Mouse (Mus musculus): ENCODE results near the gene Lypd6.

Lypd6 gene

GRCm38 (mm10) chr2:50066246-50066967, at the start of gene Lypd6:
Lypd6 (plus strand) TSS chr2:50066429.
- DNase-seq (ENCODE audit: low spot score in 2 of 2), result no peak

GRCm38 (mm10) chr2:50019477-50019876, 46.8 kb upstream of the Lypd6 start:
- DNase-seq (ENCODE audit: low spot score in 2 of 2), result no peak

DNA sequence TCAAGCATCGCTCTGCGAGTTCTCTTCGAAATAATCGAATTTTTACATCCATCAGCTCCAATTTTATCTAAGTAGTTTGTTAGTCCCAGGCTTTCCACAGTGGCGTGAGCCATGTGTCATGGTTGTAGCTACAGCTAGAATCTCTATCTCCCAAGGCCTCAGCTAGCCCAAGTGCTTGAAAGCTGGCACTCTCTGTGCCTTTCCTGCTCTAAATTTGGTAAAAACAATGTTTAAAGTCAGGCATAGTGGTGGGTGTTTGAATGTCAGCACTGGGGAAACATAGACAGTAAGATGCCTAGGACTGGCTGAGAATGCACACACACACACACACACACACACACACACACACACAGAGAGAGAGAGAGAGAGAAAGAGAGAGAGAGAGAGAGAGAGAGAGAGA, 40.7 kb upstream of the Lypd6 start:
- DNase-seq (ENCODE audit: low spot score in 2 of 2), result no peak

- no peak for DNase-seq (ENCODE audit: low spot score in 2 of 2)
These were observed 37.3 kb upstream of the Lypd6 start for GRCm38 (mm10) chr2:50028930-50029329.

- DNase-seq (ENCODE audit: low spot score in 2 of 2), result no peak
These were observed 21.9 kb upstream of the Lypd6 start for GRCm38 (mm10) chr2:50044170-50044870.

DNA sequence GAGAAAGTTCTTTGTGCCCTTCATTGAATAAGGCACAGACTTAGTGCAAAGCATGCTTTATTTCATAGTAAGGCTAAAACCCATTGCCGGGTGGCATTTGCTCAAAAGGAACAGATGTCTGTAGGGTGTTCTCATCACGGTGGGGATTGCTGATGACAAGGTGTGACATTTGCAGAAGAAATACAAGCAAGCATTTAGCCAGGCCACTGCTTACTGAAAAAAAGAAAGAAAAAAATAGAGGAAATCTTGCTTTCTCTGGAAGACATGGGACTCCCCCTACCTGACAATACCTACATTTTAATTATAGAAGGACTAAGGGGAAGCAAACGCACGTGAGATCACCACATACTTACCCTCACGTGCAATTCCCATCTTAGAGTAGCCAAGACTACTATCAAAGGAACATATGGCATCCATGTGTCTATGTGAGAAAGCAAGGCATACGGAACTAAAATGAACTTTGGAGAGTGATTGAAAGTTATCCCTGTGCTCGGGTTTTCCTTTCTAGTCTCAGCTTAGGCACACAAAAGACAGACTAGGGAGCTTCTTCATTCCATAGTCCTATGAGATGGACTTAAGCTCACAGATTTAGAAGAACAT, 21.3 kb upstream of the Lypd6 start:
- DNase-seq (ENCODE audit: low spot score in 2 of 2), result no peak

- DNase-seq (ENCODE audit: low spot score in 2 of 2), result no peak
These were observed 20.4 kb upstream of the Lypd6 start for GRCm38 (mm10) chr2:50045841-50046240.

DNA sequence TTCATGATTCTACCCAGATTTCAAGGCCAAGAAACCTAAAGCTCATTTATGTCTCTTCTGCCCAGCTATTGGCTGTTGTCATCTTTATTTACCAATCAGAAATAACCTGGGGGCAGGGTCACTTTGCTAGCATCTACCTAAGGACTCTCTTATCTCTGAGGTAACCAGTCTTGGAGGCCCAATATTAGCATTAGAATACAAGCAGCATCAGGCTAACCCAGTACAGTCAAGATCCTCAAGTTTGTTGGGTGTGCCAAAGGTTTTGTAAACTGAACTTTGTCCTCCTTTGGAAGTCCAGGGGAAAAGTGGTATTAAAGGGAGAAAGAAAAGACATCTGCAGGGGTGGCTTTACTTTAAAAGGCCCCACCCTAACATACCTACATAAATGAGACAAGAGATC, 17.8 kb upstream of the Lypd6 start:
- DNase-seq (ENCODE audit: low spot score in 2 of 2), result no peak

GRCm38 (mm10) chr2:50053893-50054292, 12.3 kb upstream of the Lypd6 start:
- no peak for DNase-seq (ENCODE audit: low spot score in 2 of 2)

DNA sequence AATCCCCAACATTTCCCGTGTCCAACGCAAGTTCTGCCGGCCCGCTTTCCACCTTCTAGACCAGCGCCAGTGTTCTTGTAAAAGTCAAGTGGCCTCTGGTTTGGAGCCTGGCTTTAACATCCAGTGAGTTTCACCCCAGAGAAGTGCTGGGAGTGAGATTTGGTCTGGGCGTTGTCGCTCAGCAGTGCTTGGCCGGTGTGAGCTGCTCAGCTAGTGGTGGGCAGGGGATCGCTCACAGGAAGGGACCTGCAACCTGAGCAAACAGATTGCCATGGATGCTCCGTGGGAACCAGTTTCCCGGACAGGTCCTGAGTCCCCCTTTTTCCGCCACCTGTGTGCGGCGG, 355 bp upstream of the Lypd6 start:
- DNase-seq (ENCODE audit: low spot score in 2 of 2), result no peak

- no peak for DNase-seq (ENCODE audit: low spot score in 2 of 2)
These were observed 713 bp downstream of the Lypd6 start for GRCm38 (mm10) chr2:50066968-50067315.

DNA sequence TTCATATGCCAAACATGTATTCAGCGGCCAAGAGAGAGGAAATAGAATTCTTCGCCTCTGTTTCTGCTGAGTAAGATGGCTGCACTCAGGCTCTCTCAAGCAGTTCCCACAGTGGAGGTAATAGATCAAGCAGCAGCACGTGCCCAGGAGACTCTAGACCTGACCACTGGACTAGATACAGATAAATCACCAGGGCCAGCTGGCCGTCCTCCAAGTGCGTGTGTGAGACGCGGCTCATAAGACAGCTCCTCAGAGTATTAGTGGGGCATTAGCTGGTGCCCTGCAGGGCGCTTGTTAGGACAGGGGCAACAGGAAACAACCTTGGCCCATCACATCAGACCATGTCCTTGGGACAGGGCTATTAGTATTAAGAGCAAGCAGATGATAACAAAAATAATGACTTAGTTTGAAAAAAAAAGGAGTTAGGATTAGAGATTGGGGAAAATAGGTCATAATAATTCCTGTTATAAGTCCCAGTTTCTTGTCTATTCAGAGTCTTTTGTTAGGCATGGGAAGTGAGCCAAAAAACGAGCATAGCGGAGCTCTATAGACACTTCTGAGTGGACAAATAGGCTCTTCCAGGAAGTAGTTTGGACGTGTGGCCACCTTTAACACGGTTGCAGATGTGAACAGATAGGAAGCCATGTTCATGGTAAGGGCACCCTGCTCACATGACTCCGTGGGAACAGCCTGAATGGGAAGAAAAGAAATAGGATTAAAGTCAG, 3.5 kb downstream of the Lypd6 start:
- DNase-seq (ENCODE audit: low spot score in 2 of 2), result no peak

- DNase-seq (ENCODE audit: low spot score in 2 of 2), result no peak
These were observed 5.9 kb downstream of the Lypd6 start for GRCm38 (mm10) chr2:50072158-50072557.

GRCm38 (mm10) chr2:50084746-50085145, 18.5 kb downstream of the Lypd6 start:
- DNase-seq (ENCODE audit: low spot score in 2 of 2), result no peak

GRCm38 (mm10) chr2:50087761-50088160, 21.5 kb downstream of the Lypd6 start:
- DNase-seq (ENCODE audit: low spot score in 2 of 2), result no peak

DNA sequence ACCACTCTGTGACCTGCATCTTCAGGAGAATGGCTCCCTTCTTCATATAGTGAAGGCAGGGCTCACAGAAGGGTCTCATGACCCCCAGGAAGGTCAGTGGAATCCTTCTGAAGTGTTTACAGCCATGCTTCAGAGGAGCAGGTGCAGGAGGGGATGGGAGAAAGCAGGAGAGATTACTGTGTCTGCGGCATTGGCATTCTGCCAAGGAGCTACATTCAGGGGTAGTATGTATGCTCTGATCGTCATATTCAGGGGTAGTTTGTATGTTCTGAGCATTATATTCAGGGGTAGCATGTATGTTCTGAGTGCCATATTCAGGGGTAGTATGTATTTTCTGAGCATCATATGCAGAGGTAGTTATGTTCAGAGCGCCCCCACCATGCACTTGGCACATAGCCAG, 30.1 kb downstream of the Lypd6 start:
- DNase-seq (ENCODE audit: low spot score in 2 of 2), result no peak

GRCm38 (mm10) chr2:50100364-50101151, 34.3 kb downstream of the Lypd6 start:
- no peak for DNase-seq (ENCODE audit: low spot score in 2 of 2)

DNA sequence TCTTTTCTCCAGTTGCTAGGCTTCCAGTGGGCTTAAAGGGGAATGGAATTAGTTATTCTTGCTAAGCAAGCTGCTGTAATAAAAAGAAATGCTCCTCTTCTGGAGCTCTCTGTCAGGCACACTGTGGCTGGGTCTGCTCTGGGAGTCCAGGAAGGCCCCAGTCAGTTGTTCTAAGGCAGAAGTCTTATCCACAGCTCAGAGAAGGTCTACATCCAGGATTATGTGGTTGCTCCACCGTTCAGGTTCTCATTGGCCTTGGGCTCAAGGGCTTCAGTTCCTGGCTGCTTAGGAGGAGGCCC, 34.9 kb downstream of the Lypd6 start:
- DNase-seq (ENCODE audit: low spot score in 2 of 2), result no peak

DNA sequence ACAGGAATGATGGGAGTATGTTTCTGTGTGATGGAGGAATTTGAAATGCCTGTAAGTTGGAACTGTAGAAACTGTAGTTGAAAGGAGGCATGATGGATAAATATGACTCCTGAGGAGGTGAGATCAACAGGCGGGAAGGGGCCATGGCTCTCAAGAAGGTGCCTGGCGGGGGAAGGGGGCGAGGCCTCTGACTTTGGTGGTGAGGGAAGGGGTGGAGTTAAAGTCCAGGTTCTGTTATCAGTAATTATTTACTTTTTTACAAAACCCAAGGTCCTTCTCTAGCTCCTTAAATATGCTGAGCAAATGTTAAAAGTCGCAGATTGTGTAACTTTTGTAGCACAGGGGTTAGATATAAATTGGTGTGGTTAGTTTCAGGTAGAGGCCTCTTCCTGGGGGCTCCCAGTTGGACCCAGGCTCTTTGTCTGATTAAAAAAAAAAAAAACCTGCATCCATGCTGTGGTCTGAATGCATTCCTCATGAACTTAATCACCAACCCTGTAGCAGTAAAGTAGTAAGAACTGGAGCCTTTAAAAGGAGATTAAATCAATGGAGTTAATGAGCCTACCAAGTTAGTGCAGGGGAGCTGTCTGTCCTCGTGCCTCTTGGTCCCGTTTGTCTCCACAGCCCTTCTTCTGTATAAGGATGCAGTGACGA, 37.7 kb downstream of the Lypd6 start:
- no peak for DNase-seq (ENCODE audit: low spot score in 2 of 2)

DNA sequence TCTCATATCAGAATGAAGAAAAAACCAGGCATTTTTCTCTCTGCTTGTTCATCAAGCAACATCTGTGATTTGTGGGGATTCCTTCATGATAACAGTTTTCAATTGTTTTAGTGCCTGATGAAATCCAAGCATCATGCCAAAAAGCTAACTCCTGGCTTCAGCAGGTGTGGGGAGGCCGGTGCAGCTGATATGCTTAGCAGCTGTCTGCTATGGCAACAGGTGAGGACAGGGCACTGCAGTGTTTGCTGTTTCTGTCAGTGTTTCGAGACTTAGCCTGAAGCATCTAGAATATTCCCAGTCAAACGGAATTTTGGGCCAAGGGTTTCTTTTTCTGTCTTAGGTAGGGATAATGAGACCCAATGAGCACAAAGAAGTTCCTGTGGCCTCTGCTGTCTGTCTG, 39.4 kb downstream of the Lypd6 start:
- DNase-seq (ENCODE audit: low spot score in 2 of 2), result no peak

DNA sequence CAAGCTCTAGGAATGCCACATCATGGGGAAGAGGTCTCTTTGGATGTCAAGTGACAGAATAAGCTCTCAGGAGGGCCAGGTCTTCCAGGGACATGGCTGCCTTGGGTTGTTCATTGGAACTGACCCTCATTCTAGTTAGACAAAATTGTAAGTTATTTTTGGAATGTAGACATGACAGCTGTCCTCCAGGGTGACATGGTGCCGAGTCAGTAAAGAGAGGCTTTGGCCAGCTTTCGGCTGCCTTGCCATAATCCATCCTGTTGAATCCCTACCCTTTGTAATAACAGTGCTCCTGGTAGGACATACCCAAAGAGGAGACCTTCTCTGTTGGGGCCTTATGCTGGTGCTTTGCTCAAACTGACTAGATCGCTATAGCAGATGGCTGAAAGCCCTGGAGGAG, 39.8 kb downstream of the Lypd6 start:
- no peak for DNase-seq (ENCODE audit: low spot score in 2 of 2)

GRCm38 (mm10) chr2:50106879-50107278, 40.6 kb downstream of the Lypd6 start:
- DNase-seq (ENCODE audit: low spot score in 2 of 2), result no peak

Data from spleen, postnatal 36 days (tissue).